Mouse (Mus musculus) yolk sac, embryonic 10.5 days (tissue): ENCODE measurements around the gene Sf3b4.

ENCODE experiments used
- DNase-seq: peaks from one replicate; pipeline ENCODE4 v3.0.0-alpha.2; 2017; ENCODE audit warnings: low spot score

Sf3b4 gene

GRCm38 (mm10) chr3:96172197-96173178 lies at the start of gene Sf3b4:
Gene Sf3b4, plus strand, starts transcription at chr3:96172332.
- DNase-seq, result peak; percentile 97

- no peak for DNase-seq
These were observed 47.9 kb upstream of the Sf3b4 start for GRCm38 (mm10) chr3:96124235-96124634.

- DNase-seq, result peak; percentile 14
These were observed 44.0 kb upstream of the Sf3b4 start for GRCm38 (mm10) chr3:96128128-96128527.

GRCm38 (mm10) chr3:96132478-96132877 lies 39.7 kb upstream of the Sf3b4 start:
- no peak for DNase-seq

- DNase-seq, result peak; percentile 76
These were observed 38.7 kb upstream of the Sf3b4 start for GRCm38 (mm10) chr3:96133327-96133905.

GRCm38 (mm10) chr3:96135011-96135410 lies 37.1 kb upstream of the Sf3b4 start:
- no peak for DNase-seq

GRCm38 (mm10) chr3:96147950-96148349 lies 24.2 kb upstream of the Sf3b4 start:
- DNase-seq, result peak; percentile 37

- no peak for DNase-seq
These were observed 20.3 kb upstream of the Sf3b4 start for GRCm38 (mm10) chr3:96151836-96152235.

GRCm38 (mm10) chr3:96152611-96153010 lies 19.5 kb upstream of the Sf3b4 start:
- no peak for DNase-seq

GRCm38 (mm10) chr3:96155501-96155900 lies 16.6 kb upstream of the Sf3b4 start:
- no peak for DNase-seq

- no peak for DNase-seq
These were observed 12.3 kb upstream of the Sf3b4 start for GRCm38 (mm10) chr3:96159820-96160219.

GRCm38 (mm10) chr3:96160222-96160802 lies 11.8 kb upstream of the Sf3b4 start:
- peak; percentile 77 for DNase-seq

GRCm38 (mm10) chr3:96160803-96161516 lies 11.2 kb upstream of the Sf3b4 start:
- DNase-seq, result peak; percentile 89

- DNase-seq, result peak; percentile 78
These were observed 10.0 kb upstream of the Sf3b4 start, which contains the start of gene Mtmr11 for GRCm38 (mm10) chr3:96161869-96162840. Gene Mtmr11, plus strand, starts transcription at chr3:96162004.

- no peak for DNase-seq
These were observed 9.1 kb upstream of the Sf3b4 start for GRCm38 (mm10) chr3:96163040-96163439.

- DNase-seq, result no peak
These were observed 3.5 kb upstream of the Sf3b4 start for GRCm38 (mm10) chr3:96168466-96169158.

GRCm38 (mm10) chr3:96170276-96170675 lies 1.9 kb upstream of the Sf3b4 start:
- DNase-seq, result no peak

- peak; percentile 27 for DNase-seq
These were observed 1.1 kb upstream of the Sf3b4 start for GRCm38 (mm10) chr3:96170976-96171545.

- no peak for DNase-seq
These were observed 442 bp upstream of the Sf3b4 start for GRCm38 (mm10) chr3:96171583-96172196.
